Mouse (Mus musculus) common myeloid progenitor, adult 5-6 weeks (primary cell): ENCODE measurements around the gene Rxrb. TPM values are rescaled to one million over a fixed set of nuclear protein-coding genes. Genes with fewer than 3 reads are reported as not detected.
"Not testable (repeated sequence)": the region's sequence is repeated elsewhere in the genome, so short reads cannot be mapped to it uniquely, and the experiment has no call there.

Experiments used
- ATAC-seq: replicated peaks from 2 replicates; pipeline ENCODE4 v1.8.0; 2016; ENCODE audit warnings: low read depth, mild to moderate bottlenecking, moderate TSS enrichment, inconsistent platforms; ENCODE audit not compliant: poor library complexity, severe bottlenecking
- total RNA-seq: library from RNA; stranded (forward); fragments of 200-1000, 187-1606 nt; gene quantifications from 2 replicates; pipeline ENCODE4 v1.2.3, GENCODE M21; 2017

The Rxrb gene
- total RNA-seq, result 34.1 and 36.3 TPM in 2 replicates

- ATAC-seq, result peak; percentile 54
These were observed at the start of gene Rxrb, which contains the start of gene Slc39a7 for GRCm38 (mm10) chr17:34031465-34032173. Rxrb (plus strand) TSS chr17:34031812. Slc39a7 (minus strand) TSS chr17:34031682.

- not testable (repeated sequence) for ATAC-seq
These were observed 49.5 kb upstream of the Rxrb start for GRCm38 (mm10) chr17:33982136-33982535.

GRCm38 (mm10) chr17:33991788-33992664 lies 39.6 kb upstream of the Rxrb start:
- peak; percentile 83 for ATAC-seq

GRCm38 (mm10) chr17:33994959-33995358 lies 36.7 kb upstream of the Rxrb start:
- ATAC-seq, result no peak

GRCm38 (mm10) chr17:33995651-33996050 lies 36.0 kb upstream of the Rxrb start:
- no peak for ATAC-seq

GRCm38 (mm10) chr17:33997025-33997424 lies 34.6 kb upstream of the Rxrb start:
- not testable (repeated sequence) for ATAC-seq

- not testable (repeated sequence) for ATAC-seq
These were observed 32.9 kb upstream of the Rxrb start for GRCm38 (mm10) chr17:33998697-33999096.

- no peak for ATAC-seq
These were observed 32.1 kb upstream of the Rxrb start for GRCm38 (mm10) chr17:33999341-34000149.

GRCm38 (mm10) chr17:34000150-34000537 lies 31.5 kb upstream of the Rxrb start, which contains the start of gene H2-K1:
H2-K1 (minus strand) TSS chr17:34000347.
- ATAC-seq, result peak; percentile 98

GRCm38 (mm10) chr17:34000796-34001195 lies 30.8 kb upstream of the Rxrb start:
- ATAC-seq, result not testable (repeated sequence)

- no peak for ATAC-seq
These were observed 28.2 kb upstream of the Rxrb start for GRCm38 (mm10) chr17:34003426-34003825.

- ATAC-seq, result no peak
These were observed 25.0 kb upstream of the Rxrb start for GRCm38 (mm10) chr17:34006570-34006969.

- no peak for ATAC-seq
These were observed 21.5 kb upstream of the Rxrb start for GRCm38 (mm10) chr17:34010156-34010555.

- no peak for ATAC-seq
These were observed 18.2 kb upstream of the Rxrb start for GRCm38 (mm10) chr17:34013436-34013835.

- ATAC-seq, result no peak
These were observed 9.8 kb upstream of the Rxrb start for GRCm38 (mm10) chr17:34021539-34022413.

GRCm38 (mm10) chr17:34022414-34022783 lies 9.2 kb upstream of the Rxrb start:
- no peak for ATAC-seq

GRCm38 (mm10) chr17:34022987-34023386 lies 8.6 kb upstream of the Rxrb start:
- ATAC-seq, result no peak

GRCm38 (mm10) chr17:34023678-34024077 lies 7.9 kb upstream of the Rxrb start:
- ATAC-seq, result no peak

GRCm38 (mm10) chr17:34024317-34024821 lies 7.2 kb upstream of the Rxrb start, which contains the start of gene Ring1:
Ring1 (minus strand) TSS chr17:34024680.
- peak; percentile 23 for ATAC-seq
